Mouse (Mus musculus) myocyte (in vitro differentiated cells): ENCODE results near the gene Gm45618.

Experiments used
- MAX ChIP-seq: IDR thresholded peaks from one replicate; pipeline ENCODE4 v1.6.1; 2011; ENCODE audit warnings: low read depth, mild to moderate bottlenecking, control low read depth
- MYOD1 ChIP-seq, 3 experiments: IDR thresholded peaks; one replicate each; pipeline ENCODE4 v1.6.1; 2011; ENCODE audit warnings: control low read depth in 2 of 3, low read depth in 2 of 3, mild to moderate bottlenecking in 2 of 3, moderate library complexity in 1 of 3; ENCODE audit not compliant: insufficient read length in 2 of 3, control insufficient read depth in 1 of 3
- MYOG ChIP-seq, 3 experiments: IDR thresholded peaks; one replicate each; pipeline ENCODE4 v1.6.1; 2011; ENCODE audit warnings: control low read depth in 2 of 3, low read depth in 2 of 3, mild to moderate bottlenecking in 2 of 3; ENCODE audit not compliant: insufficient read length in 2 of 3, control insufficient read depth in 1 of 3, insufficient read depth in 1 of 3
- POLR2A ChIP-seq: IDR thresholded peaks from one replicate; pipeline ENCODE4 v1.6.1; 2011; ENCODE audit warnings: low read depth, mild to moderate bottlenecking, control low read depth, moderate library complexity; ENCODE audit not compliant: insufficient read length
- POLR2AphosphoS2 ChIP-seq: IDR thresholded peaks from one replicate; pipeline ENCODE4 v1.6.1; 2011; ENCODE audit warnings: low read depth, control low read depth; ENCODE audit not compliant: insufficient read length
- REST ChIP-seq: IDR thresholded peaks from one replicate; pipeline ENCODE4 v1.6.1; 2011; ENCODE audit warnings: mild to moderate bottlenecking, control low read depth, moderate library complexity; ENCODE audit not compliant: insufficient read depth, insufficient read length
- TCF12 ChIP-seq: IDR thresholded peaks from one replicate; pipeline ENCODE4 v1.6.1; 2011; ENCODE audit warnings: mild to moderate bottlenecking, control low read depth; ENCODE audit not compliant: poor library complexity, insufficient read depth, severe bottlenecking
- TCF3 ChIP-seq: IDR thresholded peaks from one replicate; pipeline ENCODE4 v1.6.1; 2011; ENCODE audit warnings: low read depth, control low read depth; ENCODE audit not compliant: insufficient read length
- USF1 ChIP-seq: IDR thresholded peaks from one replicate; pipeline ENCODE4 v1.6.1; 2011; ENCODE audit warnings: low read depth, mild to moderate bottlenecking, control low read depth, moderate library complexity

GRCm38 (mm10) chr7:142082607-142083006, 37.9 kb downstream of the Gm45618 start:
- TF ChIP-seq TCF12 (no peak), POLR2A (no peak), POLR2AphosphoS2 (no peak), MYOD1 (IDR thresholded peaks at IDR 0.05; ENCODE audit: control insufficient read depth in 1 of 3, insufficient read length in 2 of 3, low read depth in 2 of 3) (no peak), MYOG (IDR thresholded peaks at IDR 0.05; ENCODE audit: control insufficient read depth in 1 of 3, insufficient read depth in 1 of 3, insufficient read length in 2 of 3, low read depth in 2 of 3) (no peak), MAX (no peak), USF1 (no peak), TCF3 (no peak), REST (no peak)
